ENCODE assay signal across 8 mouse cellular contexts in genomic region chr10:9899086-9899485, GRCm38 (mm10). TPM values are rescaled to one million over a fixed set of nuclear protein-coding genes. Genes with fewer than 3 reads are reported as not detected.
DNase-seq lines count a peak whose midpoint lies in the region; ATAC-seq and TF ChIP-seq lines count a peak whose summit lies in the region.

No protein-coding gene starts in this region.

- ATAC-seq in embryonic facial prominence, embryonic 14.5 days (ENCODE audit: low read depth): no peak
- ATAC-seq in limb, embryonic 11.5 days (ENCODE audit: insufficient number of reproducible peaks, low FRiP score, low TSS enrichment, low read depth): no peak
- ATAC-seq in monocyte, adult 5-6 weeks (replicated peaks; ENCODE audit: insufficient number of reproducible peaks, low FRiP score, low TSS enrichment, poor library complexity, severe bottlenecking): no peak
- ATAC-seq in frontal cortex, adult (ENCODE audit: low TSS enrichment): no peak

- no peak for TF ChIP-seq POLR2A in lung, adult 2 months (IDR thresholded peaks at IDR 0.05; ENCODE audit: borderline replicate concordance, extremely low read depth, low read depth, low read length)

- 0 out of 2 replicates have a peak, but pooled peaks cover 5% of the 10 kb centered on the region for H3K36me3 ChIP-seq in embryonic facial prominence, embryonic 14.5 days (ENCODE audit: control insufficient read depth, insufficient read depth, low read length)
- H3K36me3 ChIP-seq in limb, embryonic 11.5 days (ENCODE audit: control insufficient read depth, insufficient read depth, low read length): no peaks in the 10 kb centered on the region

- 25% methylated on average over 7 of the region's 7 CpGs for WGBS in lung, adult 2 months
- 7% methylated on average over 7 of the region's 7 CpGs for WGBS in embryonic facial prominence, embryonic 14.5 days
- 4% methylated on average over 7 of the region's 7 CpGs for WGBS in limb, embryonic 11.5 days

- DNase-seq in lung, adult 2 months: no peak
- DNase-seq in lung, postnatal 10 days: no peak
- no peak for DNase-seq in embryonic facial prominence, embryonic 14.5 days (ENCODE audit: low spot score)
- DNase-seq in limb, embryonic 11.5 days (ENCODE audit: low spot score): no peak
- DNase-seq in retina, embryonic 14.5 days (ENCODE audit: low spot score): peak; percentile 39
- DNase-seq in left cerebral cortex, postnatal 14 days (ENCODE audit: low spot score in 2 of 2): no peak

- H3K9me3 ChIP-seq in embryonic facial prominence, embryonic 14.5 days (ENCODE audit: control insufficient read depth, low read length): no peaks in the 10 kb centered on the region
- no peaks in the 10 kb centered on the region for H3K9me3 ChIP-seq in limb, embryonic 11.5 days (ENCODE audit: control insufficient read depth, low read length)

- peak overlapping the region; percentile 7 for H3K4me3 ChIP-seq in lung, adult 2 months (replicated peaks; ENCODE audit: extremely low read depth, low read depth, low read length)
- peak overlapping the region; percentile 90 for H3K4me3 ChIP-seq in embryonic facial prominence, embryonic 14.5 days (ENCODE audit: low read depth, low read length)
- H3K4me3 ChIP-seq in limb, embryonic 11.5 days (ENCODE audit: low read depth, low read length): no peak overlapping the region

- no peak for TF ChIP-seq CTCF in lung, adult 2 months (IDR thresholded peaks at IDR 0.05; ENCODE audit: insufficient read depth, low read length)

- H3K4me2 ChIP-seq in embryonic facial prominence, embryonic 14.5 days (ENCODE audit: low read depth, low read length): peak overlapping the region; percentile 94
- peak overlapping the region; percentile 96 for H3K4me2 ChIP-seq in limb, embryonic 11.5 days (ENCODE audit: low read depth, severe bottlenecking)

- peak overlapping the region; percentile 93 for H3K9ac ChIP-seq in embryonic facial prominence, embryonic 14.5 days (ENCODE audit: low read depth, low read length)
- H3K9ac ChIP-seq in limb, embryonic 11.5 days (ENCODE audit: low read length): no peak overlapping the region

- no peak overlapping the region for H3K27ac ChIP-seq in embryonic facial prominence, embryonic 14.5 days (replicated peaks; ENCODE audit: low read depth, low read length)
- H3K27ac ChIP-seq in limb, embryonic 11.5 days (replicated peaks; ENCODE audit: low read depth, low read length): no peak overlapping the region

- intact Hi-C loops in left cerebral cortex, postnatal 14 days (cut with DNase I): loop anchor here (5.0 kb wide), 1 partner anchor 423 kb away; no protein-coding TSS in a partner anchor

- no peaks in the 10 kb centered on the region for H3K27me3 ChIP-seq in embryonic facial prominence, embryonic 14.5 days (replicated peaks; ENCODE audit: control insufficient read depth, insufficient read depth, low read length)
- H3K27me3 ChIP-seq in limb, embryonic 11.5 days (ENCODE audit: control insufficient read depth, insufficient read depth, low read length): no peaks in the 10 kb centered on the region

- H3K4me1 ChIP-seq in lung, adult 2 months (ENCODE audit: control insufficient read depth, insufficient read depth, low read length): peaks cover 11% of the 10 kb centered on the region
- peaks cover 10% of the 10 kb centered on the region for H3K4me1 ChIP-seq in embryonic facial prominence, embryonic 14.5 days (ENCODE audit: control insufficient read depth, insufficient read depth, low read length)
- peaks cover 8% of the 10 kb centered on the region; the same call in 1 of the 2 replicates for H3K4me1 ChIP-seq in limb, embryonic 11.5 days (ENCODE audit: control insufficient read depth, insufficient read depth, low read length)

RNA-seq across cellular contexts. Expression of gene Stxbp5, which starts 1.8 kb away (rescaled TPM):
- polyA plus RNA-seq in lung, adult 2 months (2012; rRNA removed): 10.1 and 14.7 TPM in 2 replicates
- polyA plus RNA-seq in embryonic facial prominence, embryonic 14.5 days (2014; fragmentation: Nextera tagmentation; extraction: Ambion mirVana): 7.4 and 7.7 TPM in 2 replicates
- polyA plus RNA-seq in limb, embryonic 11.5 days (2014; fragmentation: Nextera tagmentation; extraction: Ambion mirVana): 4.4 and 4.9 TPM in 2 replicates
- 100 to 1,000 TPM in 1 of 2 experiments, 10 to 100 TPM in 1; 97.2 to 101 TPM for total RNA-seq in left cerebral cortex, postnatal 14 days (2021)
- 16.6 to 28.0 TPM (median 19.0 TPM) in 3 replicates for total RNA-seq in monocyte, adult 5-6 weeks (2017)
